Mouse (Mus musculus) spleen, postnatal 14 days (tissue): Measurements from ENCODE around the gene Tagln3.

ENCODE experiments used
- DNase-seq, 2 experiments: peaks; one replicate each; pipeline ENCODE4 v3.0.0; 2021 to 2022; ENCODE audit warnings: low spot score in 2 of 2

Tagln3 gene

GRCm38 (mm10) chr16:45724061-45724741, at the start of gene Tagln3:
Gene Tagln3, minus strand, starts transcription at chr16:45724608.
- DNase-seq = no peak

DNA sequence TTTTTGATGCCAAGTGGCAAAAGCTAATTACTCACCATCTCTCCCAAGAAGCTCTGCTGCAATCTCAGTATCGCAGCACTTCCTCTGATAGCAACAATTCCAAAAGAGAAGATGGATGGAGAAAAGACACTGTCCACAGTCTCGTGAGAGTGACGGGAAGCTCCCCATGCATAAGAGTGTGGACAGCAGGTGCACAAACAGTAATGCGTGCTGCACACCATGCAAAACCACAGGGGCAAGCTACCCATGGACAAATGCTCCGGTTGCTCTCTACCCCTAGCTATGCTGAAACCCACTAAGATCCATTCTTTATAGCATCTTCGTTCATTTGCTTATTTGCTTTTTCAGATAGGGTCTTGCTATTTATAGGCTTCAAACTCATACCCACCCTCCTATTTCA, 46.5 kb upstream of the Tagln3 start:
- DNase-seq = no peak

DNA sequence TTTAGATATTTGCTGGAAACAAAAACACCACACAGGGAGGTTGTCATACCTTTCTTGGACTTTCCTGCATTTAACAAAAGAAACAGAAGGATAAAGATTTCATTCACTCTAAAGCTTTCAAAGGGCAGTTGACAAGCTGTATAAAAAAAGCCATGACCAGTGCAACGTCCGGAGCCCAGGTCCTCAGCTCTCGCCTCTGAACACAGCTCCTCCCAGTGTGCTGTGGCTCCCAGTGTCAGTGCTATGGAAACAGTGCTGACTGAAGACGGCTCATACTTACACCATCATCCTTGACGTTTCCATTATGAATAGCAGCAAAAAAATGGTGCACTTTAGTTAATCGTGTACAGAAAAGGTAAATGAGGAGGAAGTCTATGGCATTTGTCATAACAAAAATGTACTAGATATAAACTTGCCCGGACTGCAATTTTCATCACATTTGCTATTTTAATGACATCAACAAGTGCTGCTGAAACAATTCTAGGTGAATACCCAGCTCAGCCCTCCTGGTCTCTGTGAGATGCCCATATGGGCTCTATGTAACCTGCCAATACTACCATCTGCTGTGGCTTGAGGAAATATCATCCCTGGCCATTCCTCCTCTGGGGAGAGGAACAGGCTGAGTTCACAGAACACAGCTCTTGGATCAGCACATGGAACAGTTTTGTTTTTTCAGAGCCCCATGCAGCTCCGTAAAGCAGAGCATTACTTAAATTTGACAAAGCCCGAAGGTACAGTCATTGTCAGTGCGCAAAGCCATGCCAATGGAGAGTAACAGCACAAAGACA, 43.6 kb upstream of the Tagln3 start:
- DNase-seq = no peak

DNA sequence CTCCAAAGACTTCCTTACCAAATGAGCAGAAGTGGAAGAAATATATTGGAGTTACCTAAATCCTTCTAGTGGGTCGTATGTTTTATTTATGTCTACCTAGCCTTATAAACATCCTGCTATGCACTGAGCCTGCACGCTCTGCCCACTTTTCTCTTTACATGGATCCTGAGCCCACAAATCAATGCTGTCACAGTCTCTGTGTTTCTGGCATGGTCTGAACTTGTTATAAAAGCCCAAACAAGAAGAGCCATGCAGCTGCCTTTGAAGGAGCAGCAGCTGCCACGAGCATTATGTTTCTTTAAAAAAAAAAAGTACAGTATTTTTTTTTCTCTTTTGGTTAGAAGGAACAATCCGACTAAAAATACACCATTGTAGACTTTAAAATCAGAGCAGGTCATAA, 43.0 kb upstream of the Tagln3 start:
- DNase-seq = no peak

DNA sequence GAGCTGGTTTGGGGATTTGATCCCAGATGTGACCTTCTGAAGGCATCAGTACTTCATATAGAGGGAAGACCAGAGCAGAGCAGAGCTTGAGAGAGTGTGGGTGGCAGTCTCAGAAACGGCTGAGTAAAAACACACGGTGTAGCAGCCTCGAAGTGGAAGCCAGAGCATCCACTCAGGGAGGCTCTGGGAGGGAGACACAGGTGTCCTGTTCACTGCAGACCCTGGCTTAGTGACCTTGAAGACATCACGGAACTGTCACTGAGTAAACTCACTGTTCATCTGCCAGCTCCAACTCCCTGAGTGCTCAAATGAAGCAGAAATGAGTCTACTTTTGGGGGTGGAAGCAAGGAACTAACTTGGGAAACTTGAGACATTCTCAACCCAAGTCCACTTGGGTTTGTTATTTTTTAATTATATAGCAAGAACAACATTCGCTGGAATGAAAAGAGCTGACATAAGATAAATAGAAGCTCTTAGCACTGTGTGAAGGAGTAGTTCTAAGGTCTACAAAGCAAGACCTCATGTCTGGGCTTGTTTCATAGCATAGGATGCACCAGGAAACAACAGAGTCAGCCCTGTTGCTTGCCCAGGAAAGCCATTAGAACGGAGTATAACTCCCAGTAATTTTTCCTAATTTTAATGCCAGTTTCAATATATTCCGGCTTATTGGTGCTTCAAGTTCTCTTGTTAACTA, 41.5 kb upstream of the Tagln3 start:
- DNase-seq = no peak

- DNase-seq = no peak
Observed at GRCm38 (mm10) chr16:45765102-45765501, 40.7 kb upstream of the Tagln3 start.

DNA sequence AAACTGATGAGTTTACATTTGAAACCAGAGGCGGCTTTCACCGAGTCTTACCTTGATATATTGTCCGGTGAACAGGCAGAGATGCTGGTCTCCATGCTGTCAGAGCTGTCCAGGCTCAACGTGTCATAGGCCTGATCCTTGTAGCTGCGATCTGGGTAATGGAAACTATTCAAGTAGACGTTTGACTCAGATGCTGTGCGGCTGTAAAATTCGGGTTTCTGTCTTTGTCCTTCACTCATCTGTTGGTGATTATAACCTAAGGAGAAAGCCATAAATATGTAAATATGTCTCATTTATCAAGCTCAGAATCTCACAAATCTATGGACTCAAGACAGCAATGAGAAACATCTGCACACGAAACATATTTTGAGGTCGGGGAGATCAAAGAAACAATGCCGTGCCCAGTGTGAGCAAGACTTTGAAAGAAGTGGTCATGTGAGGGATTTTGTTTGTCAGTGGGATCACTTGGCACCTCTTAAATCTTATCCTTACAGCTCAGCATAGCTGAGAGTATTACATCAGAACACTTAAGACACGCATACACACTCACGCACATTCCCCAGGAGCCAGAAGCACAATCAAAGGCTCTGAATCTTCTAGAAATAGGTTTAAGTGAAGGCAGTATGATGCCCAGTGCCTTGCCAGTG, 38.6 kb upstream of the Tagln3 start:
- no peak for DNase-seq

DNA sequence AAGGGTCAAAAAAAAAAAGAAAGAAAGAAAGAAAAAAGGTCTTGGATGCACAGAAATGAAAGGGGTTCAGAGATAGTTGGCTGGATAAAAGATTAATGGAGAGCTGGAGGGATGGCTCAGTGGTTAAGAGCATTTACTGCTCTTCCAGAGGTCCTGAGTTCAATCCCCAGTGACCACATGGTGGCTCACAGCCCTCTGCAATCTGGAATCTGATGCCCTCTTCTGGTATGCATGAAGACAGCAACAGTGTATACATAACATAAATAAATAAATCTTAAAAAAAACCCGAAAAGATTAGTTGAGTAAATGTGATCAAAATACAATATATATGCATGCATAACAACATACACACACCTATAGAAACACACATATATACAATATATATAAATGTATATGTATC, 37.0 kb upstream of the Tagln3 start:
- DNase-seq = no peak

GRCm38 (mm10) chr16:45758726-45759269, 34.4 kb upstream of the Tagln3 start:
- DNase-seq = no peak

DNA sequence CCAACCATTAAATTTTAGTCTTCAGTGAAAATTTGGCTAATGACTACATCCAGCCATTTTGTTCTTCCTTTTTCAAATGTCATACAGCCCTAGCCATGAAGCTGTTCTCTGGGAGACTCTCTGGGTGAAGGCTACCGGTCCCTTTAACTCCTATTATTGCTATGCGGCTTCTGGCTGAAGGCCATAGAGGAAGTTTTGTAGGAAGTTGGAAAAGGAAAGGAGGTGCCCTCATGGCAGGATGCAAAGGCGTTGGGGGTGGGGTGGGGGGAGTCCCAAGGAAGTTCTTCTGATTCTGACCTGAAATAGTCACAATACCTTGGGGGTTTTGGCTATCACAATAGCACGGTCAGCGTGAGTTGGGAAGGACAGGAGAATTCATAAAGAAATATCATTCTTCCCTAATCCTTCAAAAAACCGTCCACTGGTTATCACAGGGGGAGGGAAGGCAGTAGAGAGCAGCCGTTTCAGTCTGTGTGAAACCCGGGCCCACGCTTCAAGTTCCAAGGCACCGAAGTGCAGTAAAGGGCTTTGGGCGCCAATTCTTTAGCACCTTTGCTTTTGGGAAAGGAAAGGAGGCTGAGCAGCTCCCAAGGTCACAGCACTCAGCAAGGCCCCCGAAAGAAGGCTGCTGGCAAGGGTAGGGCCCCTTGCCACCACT, 33.1 kb upstream of the Tagln3 start:
- no peak for DNase-seq

DNA sequence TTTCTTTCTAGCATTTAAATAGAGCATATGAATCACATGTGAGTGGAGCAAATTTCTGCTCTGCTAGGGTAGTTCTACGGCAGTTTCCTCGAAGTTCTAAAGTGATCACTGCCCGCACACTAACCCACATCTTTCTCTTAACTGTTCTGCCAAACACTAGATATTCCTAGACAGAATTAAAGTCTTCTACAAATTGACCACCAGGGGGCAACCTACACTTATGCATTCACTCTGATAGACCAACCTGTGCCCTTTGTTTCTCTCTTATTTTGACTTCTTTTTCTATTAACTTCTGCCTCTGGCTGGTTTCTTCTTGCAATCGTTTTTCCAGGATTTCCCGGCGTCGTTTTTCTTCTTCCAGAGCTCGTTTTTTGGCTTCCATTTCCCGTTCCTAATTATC, 32.4 kb upstream of the Tagln3 start:
- no peak for DNase-seq

DNA sequence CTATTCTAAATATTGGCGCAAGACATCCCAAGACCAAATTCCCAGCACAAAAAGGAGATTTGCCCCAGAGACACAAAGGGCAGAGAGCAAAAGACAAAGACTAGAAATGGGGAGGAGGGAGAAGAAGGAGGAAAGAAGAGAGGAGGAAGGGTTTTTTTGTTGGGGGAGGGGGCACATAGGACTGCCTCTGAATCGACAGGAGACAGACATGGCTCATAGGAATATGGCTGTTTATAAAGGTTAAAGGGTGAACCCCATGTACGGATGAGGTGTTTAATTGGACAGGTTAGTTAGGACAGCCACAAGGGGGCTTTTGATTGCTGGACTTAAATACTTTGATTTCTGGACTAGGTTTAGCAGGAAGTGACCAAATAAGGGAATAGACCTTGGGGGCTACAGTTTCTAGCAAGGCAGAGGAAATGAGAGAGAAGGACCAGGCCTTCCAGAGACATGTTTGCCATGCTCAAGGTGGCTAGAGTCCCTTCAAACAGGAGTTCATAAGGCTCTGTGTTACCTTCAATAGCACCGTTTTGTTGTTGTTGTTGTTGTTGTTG, 19.3 kb upstream of the Tagln3 start:
- DNase-seq = no peak

DNA sequence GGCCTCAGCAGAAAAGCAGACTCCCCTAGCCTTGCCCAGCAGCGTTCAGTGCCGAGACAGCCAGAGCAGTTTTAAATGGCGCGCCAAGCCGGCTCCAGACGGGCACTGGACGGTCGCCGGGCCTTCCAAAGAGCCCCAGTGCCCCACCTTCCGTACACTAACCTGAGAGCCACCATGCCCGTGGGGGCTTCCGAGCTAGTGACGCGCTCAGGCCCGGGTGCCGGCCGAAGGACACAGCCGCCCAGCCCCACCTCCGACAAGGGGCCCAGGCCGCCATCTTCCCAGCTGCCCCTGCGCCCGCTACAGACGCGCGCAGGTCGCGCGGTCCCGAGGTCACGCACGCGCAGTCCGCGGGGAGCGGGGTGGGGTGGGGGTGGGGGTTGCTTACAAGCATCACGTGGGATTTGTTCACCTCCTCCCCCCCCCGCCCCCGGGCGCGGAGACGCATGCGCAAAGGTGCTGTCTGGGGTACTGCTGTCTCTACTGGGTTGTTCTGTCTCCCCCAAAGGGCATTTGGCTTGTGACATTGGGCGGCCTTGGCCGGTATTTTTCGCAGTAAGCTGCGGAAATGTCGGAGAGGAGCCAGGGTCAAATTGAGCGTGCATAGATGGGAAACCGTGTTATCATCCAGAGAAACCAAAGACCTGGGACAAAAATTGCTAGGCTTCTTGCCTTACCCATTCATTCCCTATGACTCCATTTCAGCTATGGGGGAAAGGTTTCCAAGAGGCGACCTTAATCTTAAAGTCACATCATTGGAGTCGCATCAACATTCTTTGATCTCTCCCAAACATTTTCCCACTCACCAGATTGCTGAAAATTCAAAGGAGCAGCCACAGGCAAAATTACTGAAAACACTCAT, 18.4 kb upstream of the Tagln3 start, which contains the start of gene Abhd10:
TSS of gene Abhd10 (minus strand) at position 341 of the 862 bp plus-strand sequence.
- DNase-seq = peak; percentile 87 to 91

- no peak for DNase-seq
Observed at GRCm38 (mm10) chr16:45737880-45738279, 13.5 kb upstream of the Tagln3 start.

- DNase-seq = no peak
Observed at GRCm38 (mm10) chr16:45736724-45737123, 12.3 kb upstream of the Tagln3 start.

DNA sequence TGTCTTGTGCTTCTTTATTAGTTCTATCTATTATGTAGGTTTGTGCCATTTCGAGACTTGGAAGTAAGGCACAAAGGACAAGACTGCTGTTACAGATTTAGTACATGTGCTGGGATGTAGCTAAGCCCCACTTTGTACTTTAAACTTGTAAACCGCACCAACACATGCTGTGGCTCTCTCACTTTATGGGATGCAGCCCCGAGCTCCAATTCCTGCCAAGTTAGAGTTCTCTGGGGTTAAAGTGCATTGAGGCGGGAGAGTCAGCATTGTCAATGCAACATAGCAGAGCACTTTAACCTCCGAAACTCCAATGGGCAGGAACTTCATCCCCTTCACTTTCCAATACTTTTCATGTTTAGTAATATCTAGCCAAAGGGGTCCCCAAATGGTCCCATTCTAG, 4.8 kb upstream of the Tagln3 start:
- no peak for DNase-seq

DNA sequence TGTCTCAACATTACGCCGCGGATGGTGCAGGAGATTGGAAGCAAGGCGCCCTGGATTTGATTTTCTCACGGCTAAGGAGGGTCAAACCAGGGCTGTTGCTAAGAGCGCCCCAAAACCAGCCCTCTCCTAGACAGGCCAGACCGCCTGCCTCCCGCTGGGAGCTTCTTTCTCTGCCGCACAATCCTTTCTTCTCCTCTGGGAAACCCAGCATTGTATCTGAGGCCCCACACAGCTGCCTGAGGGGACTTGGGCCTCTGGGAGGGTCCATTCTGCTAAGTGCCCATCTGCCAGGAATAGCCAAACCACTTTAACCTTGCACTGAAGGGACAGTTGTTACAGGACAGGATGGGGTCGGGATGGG, 314 bp upstream of the Tagln3 start:
- no peak for DNase-seq

GRCm38 (mm10) chr16:45723172-45723901, 1.1 kb downstream of the Tagln3 start:
- no peak for DNase-seq

DNA sequence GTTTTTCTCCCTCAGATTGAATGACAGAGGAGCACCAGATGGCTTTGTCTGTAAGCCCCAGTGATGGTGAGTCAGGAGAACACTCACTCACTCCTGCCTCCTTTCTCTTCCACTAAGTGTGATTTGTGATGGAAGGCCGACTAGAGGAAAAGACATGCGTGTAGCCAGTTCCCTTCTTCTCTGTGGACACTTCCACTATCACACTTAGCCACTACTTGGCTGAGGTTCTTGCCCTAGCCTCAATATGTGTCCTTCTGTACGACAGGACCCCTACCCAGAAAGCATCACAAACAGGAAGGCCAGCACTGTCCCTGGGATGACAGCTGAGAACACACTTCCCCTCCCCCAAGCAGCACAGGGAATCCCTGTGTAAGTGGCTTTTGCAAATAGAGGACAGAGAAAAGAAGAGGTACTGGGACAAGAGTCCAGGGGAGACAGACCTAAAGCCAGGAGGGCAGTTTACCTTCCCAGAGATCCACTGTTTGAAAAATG, 1.9 kb downstream of the Tagln3 start:
- no peak for DNase-seq
